Mouse (Mus musculus): ENCODE data around the gene Fbxw8. TPM values are rescaled to one million over a fixed set of nuclear protein-coding genes. Genes with fewer than 3 reads are reported as not detected.

Fbxw8 gene
- polyA plus RNA-seq, 1 experiment from 2014 or later, result 37.9 TPM

Other genes starting within 250 kb of the Fbxw8 start
- 86.1 and 93.4 TPM in 2 replicates for gene Fbxo21, start 178.7 kb downstream of the Fbxw8 start, polyA plus RNA-seq (2016; fragmentation: Nextera tagmentation; extraction: Ambion mirVana)
- gene Tesc, start 127.7 kb downstream of the Fbxw8 start, polyA plus RNA-seq (2016; fragmentation: Nextera tagmentation; extraction: Ambion mirVana), result 0.14 and 0.48 TPM in 2 replicates
- 0.03 TPM in 2 replicates for gene Hrk, start 9.2 kb upstream of the Fbxw8 start, polyA plus RNA-seq (2016; fragmentation: Nextera tagmentation; extraction: Ambion mirVana)
- gene Rnft2, start 89.7 kb upstream of the Fbxw8 start, polyA plus RNA-seq (2016; fragmentation: Nextera tagmentation; extraction: Ambion mirVana), result 4.9 and 5.5 TPM in 2 replicates
- gene 2410131K14Rik, start 89.8 kb upstream of the Fbxw8 start, polyA plus RNA-seq (2016; fragmentation: Nextera tagmentation; extraction: Ambion mirVana), result 13.7 and 14.3 TPM in 2 replicates

Measured in limb, embryonic 10.5 days (tissue).